Mouse (Mus musculus) hindbrain, embryonic 13.5 days (tissue): ENCODE measurements around the gene Tshr. TPM values are rescaled to one million over a fixed set of nuclear protein-coding genes. Genes with fewer than 3 reads are reported as not detected.
"Not testable (repeated sequence)": the region's sequence is repeated elsewhere in the genome, so short reads cannot be mapped to it uniquely, and the experiment has no call there.

Experiments used
- ATAC-seq: fragments of 200-750 bp; cut with Nextera tagmentation; 2 replicates; pipeline ENCODE4 v1.8.0; 2017; ENCODE audit warnings: moderate TSS enrichment; ENCODE audit not compliant: low FRiP score
- H3K27ac ChIP-seq: fragments of 300-500 bp; sonication (generic); 2 replicates; pipeline ENCODE4 v1.5.1; 2015; ENCODE audit warnings: inconsistent platforms, mild to moderate bottlenecking, moderate library complexity
- H3K27me3 ChIP-seq: fragments of 300-500 bp; sonication (generic); 2 replicates; pipeline ENCODE4 v1.6.1; 2015; ENCODE audit warnings: mild to moderate bottlenecking, inconsistent platforms
- H3K36me3 ChIP-seq: fragments of 300-500 bp; sonication (generic); 2 replicates; pipeline ENCODE4 v1.6.1; 2015; ENCODE audit warnings: mild to moderate bottlenecking, inconsistent platforms
- H3K4me1 ChIP-seq: fragments of 300-500 bp; sonication (generic); replicated peaks from 2 replicates; pipeline ENCODE4 v1.6.1; 2015; ENCODE audit warnings: inconsistent platforms
- H3K4me2 ChIP-seq: fragments of 300-500 bp; sonication (generic); 2 replicates; pipeline ENCODE4 v1.6.1; 2015; ENCODE audit warnings: inconsistent platforms, mild to moderate bottlenecking, moderate library complexity
- H3K4me3 ChIP-seq: fragments of 300-500 bp; sonication (generic); 2 replicates; pipeline ENCODE4 v1.5.1; 2015; ENCODE audit warnings: mild to moderate bottlenecking, inconsistent platforms
- H3K9ac ChIP-seq: fragments of 300-500 bp; sonication (generic); 2 replicates; pipeline ENCODE4 v1.6.1; 2015; ENCODE audit warnings: mild to moderate bottlenecking, inconsistent platforms
- H3K9me3 ChIP-seq: fragments of 300-500 bp; sonication (generic); 2 replicates; pipeline ENCODE4 v1.6.1; 2016; ENCODE audit warnings: inconsistent platforms
- WGBS: fragments of 180-500 bp; shearing (Covaris S2); methylation state at CpG from one replicate; pipeline ENCODE4 v1.1.7; 2015; 5-methylcytosine and 5-hydroxymethylcytosine counted together
- polyA plus RNA-seq: library from polyadenylated mRNA; unstranded; fragments of >200 nt; fragmentation: Nextera tagmentation; extraction: Ambion mirVana; gene quantifications from 2 replicates; pipeline ENCODE4 v1.2.1, GENCODE M21; 2015

The Tshr gene
- polyA plus RNA-seq, 1 experiment from 2014 or later: 0.52 TPM

DNA sequence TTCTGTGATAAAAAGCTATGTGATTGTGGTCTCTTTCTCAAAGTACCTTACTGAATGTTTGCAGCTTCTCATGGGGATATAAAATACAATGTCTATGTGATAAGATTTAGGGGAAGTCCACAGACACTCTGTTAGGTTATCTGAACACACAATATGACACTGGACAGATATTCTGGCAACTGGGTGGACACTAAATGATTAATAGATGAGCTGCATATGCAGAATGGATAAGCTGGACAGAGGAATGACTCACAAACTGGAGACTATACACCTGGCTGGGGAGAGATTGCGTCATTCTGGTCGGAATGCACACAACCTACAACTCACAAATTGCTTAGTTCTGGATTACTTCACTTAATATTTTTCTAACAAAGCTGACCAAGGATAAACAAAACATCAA, 195.3 kb downstream of the Tshr start:
- H3K27me3 ChIP-seq: no peaks in the 10 kb centered on the region
- ATAC-seq: no peak
- H3K9ac ChIP-seq: no peak overlapping the region
- H3K36me3 ChIP-seq: peaks cover 43% of the 10 kb centered on the region
- H3K4me3 ChIP-seq: no peak overlapping the region
- peaks cover 21% of the 10 kb centered on the region for H3K4me1 ChIP-seq
- no peaks in the 10 kb centered on the region for H3K9me3 ChIP-seq
- no peak overlapping the region for H3K4me2 ChIP-seq
- WGBS: 93% methylated on average over 2 of the region's 2 CpGs
- no peak overlapping the region for H3K27ac ChIP-seq

DNA sequence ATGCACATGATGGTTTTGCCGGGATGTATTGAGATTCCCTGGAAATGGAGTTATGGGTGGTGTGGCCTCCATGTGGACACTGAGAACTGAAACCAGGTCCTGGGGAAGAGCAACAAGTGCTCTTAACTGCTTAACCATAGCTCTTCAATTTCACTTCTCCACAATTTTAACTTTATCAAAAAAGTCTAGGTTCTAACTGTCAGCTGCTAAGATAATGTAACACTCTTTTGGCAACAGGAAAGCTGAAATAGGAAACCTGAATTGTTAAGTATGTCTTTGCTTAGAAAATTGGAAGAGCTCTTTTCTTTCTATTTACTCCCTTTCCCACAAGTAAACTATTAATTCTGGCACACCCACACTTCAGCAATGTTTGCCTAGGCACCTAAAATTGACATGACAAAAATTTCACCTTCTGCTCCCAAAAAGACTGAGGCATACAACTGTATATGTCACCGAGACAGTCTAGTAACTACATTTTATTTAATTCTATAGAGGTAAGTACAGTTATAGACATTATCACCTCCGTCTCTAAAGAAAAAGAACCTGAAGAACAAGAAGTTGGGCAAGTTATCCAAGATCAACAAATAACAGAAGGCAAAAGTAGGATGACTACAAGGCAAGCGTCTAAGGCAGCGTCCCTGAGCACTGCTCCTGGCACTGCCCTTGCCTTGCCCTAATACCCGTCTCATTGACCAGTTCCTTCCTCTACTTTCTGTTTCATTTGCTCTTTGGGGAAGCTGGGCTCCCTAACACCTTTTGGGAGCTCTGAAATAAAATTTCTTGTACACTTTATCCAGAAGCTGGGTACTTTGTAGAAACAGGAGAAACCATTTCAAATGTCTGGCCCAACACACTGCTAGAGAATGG, 197.1 kb downstream of the Tshr start:
- Histone ChIP-seq H3K36me3 (peaks cover 40% of the 10 kb centered on the region), H3K9ac (no peak overlapping the region), H3K4me2 (no peak overlapping the region), H3K4me3 (no peak overlapping the region), H3K27ac (no peak overlapping the region), H3K27me3 (no peaks in the 10 kb centered on the region), H3K9me3 (no peaks in the 10 kb centered on the region), H3K4me1 (peaks cover 30% of the 10 kb centered on the region)
- WGBS: 91% methylated on average over 6 of the region's 6 CpGs
- no peak for ATAC-seq

DNA sequence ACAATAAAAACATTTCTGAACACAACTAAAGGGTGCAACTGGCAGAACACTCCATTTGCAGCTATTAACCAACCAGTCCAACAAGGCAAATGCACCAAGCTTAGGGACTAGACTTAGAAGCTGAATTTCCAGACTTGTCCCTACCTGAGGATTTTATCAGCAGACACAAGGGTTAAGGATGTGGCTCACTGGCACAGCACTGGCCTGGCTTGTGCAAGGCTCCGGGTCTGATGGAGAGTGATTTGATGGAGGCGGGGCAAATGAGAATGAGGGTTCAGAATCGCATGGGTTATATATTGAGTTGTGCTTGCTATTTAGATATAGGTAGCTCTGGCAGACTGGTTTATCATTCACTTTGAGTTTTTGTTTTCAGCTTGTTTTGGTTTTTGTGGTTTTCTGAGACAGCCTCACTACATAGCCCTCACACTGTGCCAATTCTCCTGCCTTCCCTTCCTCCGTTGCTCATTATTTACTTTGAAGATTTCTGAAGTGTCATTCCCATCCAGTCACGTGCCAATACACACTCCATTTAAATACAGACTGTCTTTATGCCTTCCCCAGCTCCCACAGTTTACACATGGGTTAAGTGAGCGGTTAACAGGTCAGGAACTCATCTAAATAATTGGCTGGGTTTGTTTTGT, 198.1 kb downstream of the Tshr start:
- 51% methylated on average over 6 of the region's 6 CpGs for WGBS
- ATAC-seq: no peak
- Histone ChIP-seq H3K4me3 (no peak overlapping the region), H3K36me3 (peaks cover 35% of the 10 kb centered on the region), H3K4me2 (no peak overlapping the region; the same call in 1 of the 2 replicates), H3K9ac (no peak overlapping the region), H3K9me3 (no peaks in the 10 kb centered on the region), H3K4me1 (peaks cover 38% of the 10 kb centered on the region), H3K27ac (no peak overlapping the region), H3K27me3 (no peaks in the 10 kb centered on the region)

DNA sequence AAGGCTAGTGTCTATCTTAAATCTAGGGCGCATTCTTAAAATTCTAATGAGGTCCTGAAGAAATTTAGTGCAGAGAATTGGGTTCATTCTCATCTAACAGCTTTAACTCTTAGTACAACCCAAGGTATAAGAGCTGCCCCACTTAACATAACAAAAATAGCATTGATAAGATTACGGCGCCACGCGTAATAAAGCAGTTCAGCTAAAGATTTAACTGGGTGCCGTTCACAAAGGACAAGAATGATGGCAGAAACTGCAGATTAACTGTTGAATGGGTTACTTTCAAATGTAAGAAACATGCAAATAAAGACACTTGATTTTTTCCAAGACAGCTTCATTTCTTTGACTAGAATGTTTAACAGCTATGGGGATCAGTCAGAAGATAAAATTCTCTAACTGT, 199.0 kb downstream of the Tshr start:
- Histone ChIP-seq H3K9ac (no peak overlapping the region; the same call in 1 of the 2 replicates), H3K9me3 (no peaks in the 10 kb centered on the region), H3K4me1 (peaks cover 38% of the 10 kb centered on the region), H3K27me3 (no peaks in the 10 kb centered on the region), H3K27ac (no peak overlapping the region), H3K4me2 (no peak overlapping the region), H3K4me3 (no peak overlapping the region), H3K36me3 (peaks cover 30% of the 10 kb centered on the region)
- no peak for ATAC-seq
- WGBS: 52% methylated on average over 6 of the region's 6 CpGs

DNA sequence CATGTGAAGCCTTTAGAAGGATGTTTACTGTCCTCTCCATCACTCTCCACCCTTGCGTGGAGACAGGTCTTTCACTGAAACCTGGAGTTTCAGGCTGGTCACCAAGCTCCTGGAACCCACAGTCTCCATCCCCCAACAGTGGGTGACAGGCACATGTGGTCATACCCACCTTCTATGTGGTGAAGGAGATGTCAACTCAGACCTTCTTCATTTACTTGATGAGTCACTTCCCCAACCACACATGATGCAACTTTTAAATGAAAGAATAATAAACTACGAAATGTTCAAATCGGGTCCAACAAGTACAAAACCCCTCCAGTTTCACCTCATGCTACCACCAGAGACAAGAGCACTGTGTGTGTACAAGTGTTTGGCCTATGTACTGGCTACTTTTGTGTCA, 200.8 kb downstream of the Tshr start:
- no peaks in the 10 kb centered on the region for H3K9me3 ChIP-seq
- no peak overlapping the region for H3K4me3 ChIP-seq
- H3K4me1 ChIP-seq: peaks cover 38% of the 10 kb centered on the region
- no peak overlapping the region for H3K4me2 ChIP-seq
- no peaks in the 10 kb centered on the region for H3K27me3 ChIP-seq
- H3K36me3 ChIP-seq: peaks cover 25% of the 10 kb centered on the region
- ATAC-seq: no peak
- no peak overlapping the region for H3K9ac ChIP-seq
- WGBS: 94% methylated on average over 3 of the region's 3 CpGs
- no peak overlapping the region for H3K27ac ChIP-seq

DNA sequence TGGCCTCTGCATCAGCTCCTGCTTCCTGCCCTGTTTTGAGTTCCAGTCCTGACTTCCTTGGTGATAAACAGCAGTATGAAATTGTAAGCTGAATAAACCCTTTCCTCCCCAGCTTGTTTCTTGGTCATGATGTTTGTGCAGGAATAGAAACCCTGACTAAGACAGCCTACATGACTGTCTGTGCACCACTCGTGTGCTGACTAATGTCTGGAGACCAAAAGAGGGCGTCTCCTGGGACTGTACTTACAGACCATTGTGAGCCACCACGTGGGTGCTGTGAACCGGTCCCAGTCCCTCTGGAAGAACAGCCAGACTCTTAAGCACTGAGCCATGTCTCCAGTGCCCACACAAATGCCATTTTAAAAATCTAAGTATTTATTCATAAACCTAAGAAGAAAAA, 201.5 kb downstream of the Tshr start:
- H3K9me3 ChIP-seq, H3K27me3 ChIP-seq, H3K4me2 ChIP-seq, ATAC-seq, H3K27ac ChIP-seq, H3K9ac ChIP-seq, H3K4me3 ChIP-seq: not testable (repeated sequence)
- peaks cover 42% of the 10 kb centered on the region for H3K4me1 ChIP-seq
- WGBS: 91% methylated on average over 4 of the region's 4 CpGs
- H3K36me3 ChIP-seq: peaks cover 22% of the 10 kb centered on the region

DNA sequence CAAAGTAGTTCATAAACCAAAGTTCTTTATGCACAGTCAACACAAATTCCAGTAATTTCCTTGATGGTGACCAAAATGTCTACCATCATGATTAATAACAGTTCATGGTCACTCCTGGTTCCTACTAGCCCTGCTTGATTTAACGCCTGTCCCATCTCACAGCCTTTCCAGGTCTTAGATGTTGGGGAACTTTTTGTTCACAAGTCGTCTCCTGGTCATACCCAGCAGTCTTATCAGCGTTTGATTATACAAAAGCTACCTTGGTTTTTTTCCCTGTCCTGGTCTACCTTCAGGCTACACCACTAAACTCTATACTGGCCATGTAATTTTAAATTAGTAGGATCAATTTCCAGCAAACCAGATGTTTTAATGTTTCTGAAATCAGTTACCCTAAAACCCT, 202.7 kb downstream of the Tshr start:
- WGBS: 31% methylated on average over 3 of the region's 3 CpGs

DNA sequence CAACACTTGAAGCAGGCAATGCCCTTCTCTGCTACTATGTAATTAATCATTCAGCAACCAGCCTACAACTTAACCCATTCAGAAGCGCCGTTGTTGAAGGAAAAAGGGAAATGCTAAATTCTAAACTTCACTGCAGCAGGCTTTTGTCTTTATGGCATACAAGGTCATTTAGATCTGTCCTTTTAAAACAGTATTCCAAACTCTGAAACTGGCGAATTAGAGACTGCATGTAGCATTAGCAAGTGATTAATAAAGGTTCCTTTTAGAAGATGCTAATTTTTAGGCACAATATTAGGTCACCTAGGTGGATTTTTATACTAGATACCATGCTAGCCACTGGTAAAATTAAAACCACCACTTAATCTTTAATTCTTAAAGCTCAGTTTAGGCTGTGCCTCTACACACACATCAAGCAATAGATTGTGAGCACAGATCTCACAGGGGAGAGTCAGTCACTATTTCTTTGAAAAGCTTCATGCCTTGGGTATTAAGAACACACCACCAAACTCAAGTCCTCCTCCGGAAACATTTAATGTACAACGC, 203.2 kb downstream of the Tshr start:
- Histone ChIP-seq H3K4me1 (peaks cover 44% of the 10 kb centered on the region), H3K27me3 (no peaks in the 10 kb centered on the region), H3K27ac (peak overlapping the region; percentile 100), H3K4me3 (peak overlapping the region; percentile 89), H3K4me2 (peak overlapping the region; percentile 67), H3K9me3 (no peaks in the 10 kb centered on the region), H3K36me3 (peaks cover 16% of the 10 kb centered on the region), H3K9ac (peak overlapping the region; percentile 100)
- no peak for ATAC-seq
- WGBS: 14% methylated on average over 5 of the region's 5 CpGs

More for the DNA sequence above, 202.7 kb downstream of the Tshr start:
- Histone ChIP-seq H3K27me3 (no peaks in the 10 kb centered on the region), H3K27ac (peak overlapping the region; percentile 100; the same call in 1 of the 2 replicates), H3K4me3 (peak overlapping the region; percentile 89), H3K9me3 (no peaks in the 10 kb centered on the region), H3K36me3 (peaks cover 16% of the 10 kb centered on the region), H3K4me1 (peaks cover 46% of the 10 kb centered on the region), H3K9ac (peak overlapping the region; percentile 100), H3K4me2 (peak overlapping the region; percentile 67)
- ATAC-seq: no peak

DNA sequence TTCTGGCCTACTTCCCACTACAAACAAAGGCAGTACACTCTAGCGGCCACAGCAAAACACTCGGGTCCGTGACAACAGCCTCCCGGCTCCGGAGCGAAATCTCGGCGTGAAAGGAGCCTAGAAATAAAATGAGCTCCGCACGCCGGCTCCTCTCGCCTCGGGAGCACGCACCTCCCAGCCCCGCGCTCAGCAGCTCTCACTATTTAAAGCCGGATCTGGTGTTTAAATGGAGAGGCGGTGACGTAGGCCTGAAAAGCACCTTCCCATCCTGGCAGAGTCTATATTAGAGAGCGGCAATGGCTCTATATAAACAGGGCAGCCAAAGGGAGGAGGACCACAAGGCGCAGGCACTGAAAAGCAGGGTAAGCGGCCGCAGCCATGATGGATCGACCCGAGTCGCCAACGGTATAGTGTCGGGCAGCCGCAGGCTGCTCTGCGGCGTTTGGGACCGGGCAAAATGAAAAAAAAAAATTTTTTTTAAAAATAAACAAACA, 203.9 kb downstream of the Tshr start:
- Histone ChIP-seq H3K9ac (peak overlapping the region; percentile 100), H3K27ac (peak overlapping the region; percentile 100), H3K9me3 (no peaks in the 10 kb centered on the region), H3K4me2 (peak overlapping the region; percentile 67), H3K36me3 (peaks cover 16% of the 10 kb centered on the region), H3K27me3 (no peaks in the 10 kb centered on the region), H3K4me1 (peaks cover 37% of the 10 kb centered on the region), H3K4me3 (peak overlapping the region; percentile 89)
- under 1% methylated on average over 32 of the region's 32 CpGs for WGBS
- peak; percentile 91 for ATAC-seq

DNA sequence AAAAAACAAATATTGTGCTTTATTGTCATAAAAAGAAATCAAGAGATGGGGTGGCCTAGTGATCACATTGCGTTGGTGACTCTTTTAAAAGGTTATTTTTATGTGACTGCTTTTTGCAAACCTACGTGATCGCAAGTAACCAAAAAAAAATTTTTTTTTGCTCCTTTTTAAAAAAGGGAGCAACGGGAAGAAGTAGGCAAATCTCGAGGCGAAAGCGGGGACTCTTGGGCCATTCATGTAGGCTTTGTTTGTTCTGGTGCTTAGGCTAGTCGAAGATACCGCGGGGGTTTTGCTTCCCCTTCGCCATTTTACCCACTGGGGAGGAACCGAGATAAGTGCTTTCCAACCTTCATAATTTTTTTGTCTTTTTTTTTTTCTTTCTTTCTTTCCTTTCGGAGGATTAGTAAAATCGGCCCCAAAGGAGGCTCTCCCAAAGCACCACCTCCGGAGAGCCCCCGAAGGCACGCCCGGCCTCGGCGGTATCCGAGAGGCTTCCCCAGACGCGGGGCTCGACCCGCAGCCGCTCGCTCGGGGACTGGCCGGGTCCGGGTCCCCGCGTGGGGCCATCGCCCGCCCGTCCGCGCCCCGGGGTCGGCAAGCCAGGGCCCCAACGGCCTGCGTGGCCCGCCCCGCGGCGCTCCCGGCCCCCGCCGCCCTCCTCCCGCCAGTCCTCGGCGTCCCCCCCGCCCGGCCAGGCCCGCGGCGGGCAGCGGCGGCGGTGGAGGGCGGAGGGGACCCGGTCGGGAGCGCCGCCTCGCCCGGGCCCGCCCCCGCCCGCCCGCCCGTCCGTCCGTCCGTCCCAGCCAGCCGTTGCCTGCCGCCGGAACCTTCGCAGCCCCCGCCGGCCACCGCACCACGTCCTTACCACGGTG, 204.5 kb downstream of the Tshr start:
- Histone ChIP-seq H3K4me2 (peak overlapping the region; percentile 67), H3K4me1 (peaks cover 33% of the 10 kb centered on the region), H3K27me3 (no peaks in the 10 kb centered on the region), H3K9ac (peak overlapping the region; percentile 100), H3K36me3 (peaks cover 16% of the 10 kb centered on the region), H3K27ac (peak overlapping the region; percentile 100), H3K9me3 (no peaks in the 10 kb centered on the region), H3K4me3 (peak overlapping the region; percentile 89)
- no peak for ATAC-seq
- WGBS: under 1% methylated on average over 56 of the region's 83 CpGs

DNA sequence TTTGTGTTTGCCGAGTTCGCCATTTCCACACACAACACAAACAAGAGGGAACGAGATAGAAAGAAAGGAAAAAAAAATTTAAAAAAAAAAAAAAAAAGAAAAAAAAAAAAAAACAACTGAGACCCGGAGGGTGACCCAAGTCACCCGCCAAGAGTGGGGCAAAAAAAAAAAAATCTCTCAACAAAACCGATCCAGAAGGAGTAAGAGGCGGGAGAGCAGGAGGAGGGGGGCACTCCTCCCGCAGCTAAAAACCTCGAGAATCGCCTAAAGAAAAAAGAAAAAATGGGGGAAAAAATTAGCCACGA, 205.1 kb downstream of the Tshr start:
- H3K27ac ChIP-seq: peak overlapping the region; percentile 100
- peak overlapping the region; percentile 89 for H3K4me3 ChIP-seq
- peaks cover 10% of the 10 kb centered on the region for H3K36me3 ChIP-seq
- ATAC-seq: no peak
- peaks cover 28% of the 10 kb centered on the region for H3K4me1 ChIP-seq
- no peaks in the 10 kb centered on the region for H3K9me3 ChIP-seq
- 0 out of 2 replicates have a peak overlapping the region, but pooled peaks have one; percentile 23 for H3K4me2 ChIP-seq
- peak overlapping the region; percentile 100 for H3K9ac ChIP-seq
- WGBS: 0% methylated on average over 11 of the region's 11 CpGs
- H3K27me3 ChIP-seq: no peaks in the 10 kb centered on the region
